Mouse (Mus musculus) lung, embryonic 16.5 days (tissue): ENCODE data around the gene Ghrhr. TPM values are rescaled to one million over a fixed set of nuclear protein-coding genes. Genes with fewer than 3 reads are reported as not detected.

Source experiments
- ATAC-seq: fragments of 200-750 bp; cut with Nextera tagmentation; 2 replicates; pipeline ENCODE4 v1.8.0; 2017; ENCODE audit warnings: low read depth, mild to moderate bottlenecking, moderate library complexity
- H3K27ac ChIP-seq: fragments of 300-500 bp; sonication (generic); 2 replicates; pipeline ENCODE4 v1.5.1; 2014; ENCODE audit warnings: mild to moderate bottlenecking, control low read depth, low read length
- H3K27me3 ChIP-seq: fragments of 300-500 bp; sonication (generic); 2 replicates; pipeline ENCODE4 v1.6.1; 2014; ENCODE audit warnings: low read depth, low read length, mixed read lengths; ENCODE audit not compliant: control insufficient read depth, insufficient read depth
- H3K36me3 ChIP-seq: fragments of 300-500 bp; sonication (generic); 2 replicates; pipeline ENCODE4 v1.6.1; 2014; ENCODE audit warnings: low read length; ENCODE audit not compliant: control insufficient read depth, insufficient read depth
- H3K4me1 ChIP-seq: fragments of 300-500 bp; sonication (generic); replicated peaks from 2 replicates; pipeline ENCODE4 v1.6.1; 2014; ENCODE audit warnings: low read length, mixed read lengths; ENCODE audit not compliant: control insufficient read depth, insufficient read depth
- H3K4me2 ChIP-seq: fragments of 300-500 bp; sonication (generic); 2 replicates; pipeline ENCODE4 v1.6.1; 2014; ENCODE audit warnings: low read depth, low read length, control low read depth
- H3K4me3 ChIP-seq: fragments of 300-500 bp; sonication (generic); 2 replicates; pipeline ENCODE4 v1.5.1; 2014; ENCODE audit warnings: mild to moderate bottlenecking, low read length, control low read depth
- H3K9ac ChIP-seq: fragments of 300-500 bp; sonication (generic); 2 replicates; pipeline ENCODE4 v1.6.1; 2014; ENCODE audit warnings: low read length, control low read depth
- H3K9me3 ChIP-seq: fragments of 300-500 bp; sonication (generic); 2 replicates; pipeline ENCODE4 v1.6.1; 2016; ENCODE audit warnings: low read length; ENCODE audit not compliant: control insufficient read depth
- WGBS: fragments of 180-500 bp; shearing (Covaris S2); extraction: QIAGEN DNeasy Blood & Tissue Kit; methylation state at CpG from one replicate; pipeline ENCODE4 v1.1.7; 2014; 5-methylcytosine and 5-hydroxymethylcytosine counted together
- polyA plus RNA-seq: library from polyadenylated mRNA; unstranded; fragments of >200 nt; fragmentation: Nextera tagmentation; extraction: Ambion mirVana; gene quantifications from 2 replicates; pipeline ENCODE4 v1.2.1, GENCODE M21; 2015

Ghrhr gene
- polyA plus RNA-seq, 1 experiment from 2014 or later: 0.10 TPM

GRCm38 (mm10) chr6:55338077-55338476, 38.0 kb upstream of the Ghrhr start:
- H3K9ac ChIP-seq: 0 out of 2 replicates have a peak overlapping the region, but pooled peaks have one; percentile 26
- H3K27ac ChIP-seq: no peak overlapping the region
- 41% methylated on average over 6 of the region's 6 CpGs for WGBS
- no peaks in the 10 kb centered on the region for H3K27me3 ChIP-seq
- peak overlapping the region; percentile 27 for H3K4me2 ChIP-seq
- H3K9me3 ChIP-seq: no peaks in the 10 kb centered on the region
- peaks cover 54% of the 10 kb centered on the region for H3K4me1 ChIP-seq
- no peaks in the 10 kb centered on the region for H3K36me3 ChIP-seq
- H3K4me3 ChIP-seq: peak overlapping the region; percentile 24
- ATAC-seq: no peak

GRCm38 (mm10) chr6:55338934-55339825, 36.9 kb upstream of the Ghrhr start:
- peaks cover 60% of the 10 kb centered on the region for H3K4me1 ChIP-seq
- H3K9ac ChIP-seq: no peak overlapping the region
- no peaks in the 10 kb centered on the region for H3K36me3 ChIP-seq
- WGBS: 55% methylated on average over 9 of the region's 9 CpGs
- no peak overlapping the region for H3K4me3 ChIP-seq
- ATAC-seq: no peak
- no peak overlapping the region for H3K27ac ChIP-seq
- no peaks in the 10 kb centered on the region for H3K27me3 ChIP-seq
- peak overlapping the region; percentile 27; the same call in 1 of the 2 replicates for H3K4me2 ChIP-seq
- no peaks in the 10 kb centered on the region for H3K9me3 ChIP-seq

- peak overlapping the region; percentile 2; the same call in 1 of the 2 replicates for H3K4me2 ChIP-seq
- H3K9me3 ChIP-seq: no peaks in the 10 kb centered on the region
- H3K4me3 ChIP-seq: no peak overlapping the region
- H3K27ac ChIP-seq: peak overlapping the region; percentile 65
- no peak overlapping the region for H3K9ac ChIP-seq
- peak; percentile 88 for ATAC-seq
- 12% methylated on average over 5 of the region's 5 CpGs for WGBS
- H3K4me1 ChIP-seq: peaks cover 45% of the 10 kb centered on the region
- H3K36me3 ChIP-seq: no peaks in the 10 kb centered on the region
- no peaks in the 10 kb centered on the region for H3K27me3 ChIP-seq
Measured at GRCm38 (mm10) chr6:55341688-55342087, 34.4 kb upstream of the Ghrhr start.

GRCm38 (mm10) chr6:55342328-55342727, 33.8 kb upstream of the Ghrhr start:
- peak; percentile 74 for ATAC-seq
- Histone ChIP-seq H3K9me3 (no peaks in the 10 kb centered on the region), H3K27me3 (no peaks in the 10 kb centered on the region), H3K4me1 (peaks cover 39% of the 10 kb centered on the region), H3K27ac (peak overlapping the region; percentile 68), H3K4me2 (peak overlapping the region; percentile 20; the same call in 1 of the 2 replicates), H3K9ac (no peak overlapping the region), H3K36me3 (no peaks in the 10 kb centered on the region), H3K4me3 (no peak overlapping the region)
- 31% methylated on average over 9 of the region's 9 CpGs for WGBS

GRCm38 (mm10) chr6:55343446-55343845, 32.6 kb upstream of the Ghrhr start:
- H3K27ac ChIP-seq: no peak overlapping the region; the same call in 1 of the 2 replicates
- peaks cover 34% of the 10 kb centered on the region for H3K4me1 ChIP-seq
- no peaks in the 10 kb centered on the region for H3K9me3 ChIP-seq
- H3K9ac ChIP-seq: no peak overlapping the region
- H3K4me2 ChIP-seq: no peak overlapping the region
- H3K4me3 ChIP-seq: no peak overlapping the region
- H3K27me3 ChIP-seq: no peaks in the 10 kb centered on the region
- 80% methylated on average over 10 of the region's 10 CpGs for WGBS
- H3K36me3 ChIP-seq: no peaks in the 10 kb centered on the region
- no peak for ATAC-seq

- no peaks in the 10 kb centered on the region for H3K27me3 ChIP-seq
- no peak overlapping the region for H3K4me3 ChIP-seq
- H3K9me3 ChIP-seq: no peaks in the 10 kb centered on the region
- H3K27ac ChIP-seq: no peak overlapping the region
- 69% methylated on average over 9 of the region's 9 CpGs for WGBS
- no peak for ATAC-seq
- H3K4me1 ChIP-seq: peaks cover 37% of the 10 kb centered on the region
- H3K4me2 ChIP-seq: no peak overlapping the region
- H3K36me3 ChIP-seq: no peaks in the 10 kb centered on the region
- no peak overlapping the region for H3K9ac ChIP-seq
Measured at GRCm38 (mm10) chr6:55344291-55345016, 31.6 kb upstream of the Ghrhr start.

- Histone ChIP-seq H3K36me3 (no peaks in the 10 kb centered on the region), H3K27ac (no peak overlapping the region), H3K9ac (no peak overlapping the region), H3K27me3 (no peaks in the 10 kb centered on the region), H3K4me2 (no peak overlapping the region), H3K9me3 (0 out of 2 replicates have a peak, but pooled peaks cover 2% of the 10 kb centered on the region), H3K4me1 (peaks cover 37% of the 10 kb centered on the region), H3K4me3 (no peak overlapping the region)
- WGBS: 88% methylated on average over 10 of the region's 10 CpGs
- no peak for ATAC-seq
Measured at GRCm38 (mm10) chr6:55345264-55345663, 30.8 kb upstream of the Ghrhr start.

- no peaks in the 10 kb centered on the region for H3K36me3 ChIP-seq
- ATAC-seq: no peak
- 69% methylated on average over 7 of the region's 7 CpGs for WGBS
- no peak overlapping the region for H3K9ac ChIP-seq
- H3K9me3 ChIP-seq: 0 out of 2 replicates have a peak, but pooled peaks cover 2% of the 10 kb centered on the region
- no peak overlapping the region for H3K4me3 ChIP-seq
- H3K27me3 ChIP-seq: no peaks in the 10 kb centered on the region
- H3K27ac ChIP-seq: no peak overlapping the region
- no peak overlapping the region for H3K4me2 ChIP-seq
- H3K4me1 ChIP-seq: peaks cover 26% of the 10 kb centered on the region
Measured at GRCm38 (mm10) chr6:55346491-55346890, 29.6 kb upstream of the Ghrhr start.
